Mouse (Mus musculus) gastrocnemius, adult 2 months (tissue): ENCODE data around the gene Copz1. TPM values are rescaled to one million over a fixed set of nuclear protein-coding genes. Genes with fewer than 3 reads are reported as not detected.

ENCODE experiments used
- DNase-seq: peaks from one replicate; pipeline ENCODE4 v3.0.0; 2022
- H3K27ac ChIP-seq: fragments of 200-600 bp; 2 replicates; pipeline ENCODE4 v1.8.1; 2022; ENCODE audit warnings: mild to moderate bottlenecking
- H3K4me3 ChIP-seq: fragments of 200-600 bp; 2 replicates; pipeline ENCODE4 v1.8.1; 2022; ENCODE audit warnings: mild to moderate bottlenecking, moderate library complexity
- CTCF ChIP-seq: fragments of 200-600 bp; IDR thresholded peaks from 2 replicates; pipeline ENCODE4 v1.8.1; 2022; ENCODE audit warnings: antibody characterized with exemption, mild to moderate bottlenecking, moderate library complexity
- intact Hi-C: fragments of 180-260 bp; cut with DNase I; formaldehyde crosslinking; loops from one replicate; pipeline ENCODE4 v1.15.1; 2025
- microRNA-seq: library from miRNA; unstranded; fragments of <30 nt; microRNA quantifications from one replicate; pipeline ENCODE4 v1.2.0, GENCODE M21; 2021
- total RNA-seq, 2 experiments: library from RNA; stranded (reverse); gene quantifications; 2 replicates each; pipeline ENCODE4 v1.2.3; 2021

Copz1 gene
- total RNA-seq, 2 experiments from 2014 or later: 38.5 to 41.4 TPM

GRCm38 (mm10) chr15:103341547-103341946 lies 69.0 kb downstream of the Copz1 start:
- no peak for TF ChIP-seq CTCF
- no peak for DNase-seq
- H3K27ac ChIP-seq: no peak overlapping the region
- H3K4me3 ChIP-seq: no peak overlapping the region
- intact Hi-C loops: no loop called here

DNA sequence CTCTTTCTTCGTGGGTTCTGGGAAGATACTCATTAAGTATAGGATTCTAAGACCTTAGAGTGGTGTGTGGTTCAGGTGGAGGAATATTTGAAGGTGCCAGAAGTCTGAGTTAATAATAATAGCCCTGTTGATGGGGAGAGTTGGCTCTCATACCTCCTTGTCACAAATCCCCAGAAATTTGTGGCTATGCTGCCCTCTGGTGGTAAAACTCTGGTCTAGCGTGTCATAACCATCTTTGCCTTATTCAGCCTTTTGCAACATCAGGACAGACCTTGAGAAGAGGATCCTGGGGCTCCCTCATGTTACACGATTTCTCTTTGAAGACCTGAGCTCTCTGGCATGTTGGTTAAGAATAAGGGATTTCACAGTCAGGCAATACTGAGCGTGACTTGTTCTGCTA lies 69.9 kb downstream of the Copz1 start:
- DNase-seq: peak; percentile 80
- H3K27ac ChIP-seq: no peak overlapping the region

DNA sequence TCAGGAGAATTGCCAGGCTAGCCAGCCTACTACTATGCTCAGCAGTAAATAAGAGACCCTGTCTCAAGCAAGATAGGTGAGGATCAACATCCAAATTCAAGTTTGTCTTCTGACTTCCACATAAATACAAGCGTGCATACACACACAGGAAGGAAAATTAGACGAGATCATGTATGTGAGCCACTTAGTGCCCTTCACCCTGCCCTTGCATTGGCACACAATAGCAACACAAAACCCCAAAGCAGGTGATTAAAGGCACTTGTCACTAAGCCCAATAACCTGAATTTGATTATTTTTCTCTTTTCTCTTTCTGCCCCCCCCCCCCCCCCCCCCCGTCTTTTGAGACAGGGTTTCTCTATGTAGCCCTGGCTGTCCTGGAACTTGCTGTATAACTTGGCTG lies 70.5 kb downstream of the Copz1 start:
- no peak for DNase-seq
- no peak overlapping the region for H3K4me3 ChIP-seq
- intact Hi-C loops: no loop called here
- no peak overlapping the region for H3K27ac ChIP-seq
- no peak for TF ChIP-seq CTCF

More for the DNA sequence above, 69.9 kb downstream of the Copz1 start:
- H3K4me3 ChIP-seq: no peak overlapping the region
- intact Hi-C loops: no loop called here
- peak; percentile 84 for TF ChIP-seq CTCF

DNA sequence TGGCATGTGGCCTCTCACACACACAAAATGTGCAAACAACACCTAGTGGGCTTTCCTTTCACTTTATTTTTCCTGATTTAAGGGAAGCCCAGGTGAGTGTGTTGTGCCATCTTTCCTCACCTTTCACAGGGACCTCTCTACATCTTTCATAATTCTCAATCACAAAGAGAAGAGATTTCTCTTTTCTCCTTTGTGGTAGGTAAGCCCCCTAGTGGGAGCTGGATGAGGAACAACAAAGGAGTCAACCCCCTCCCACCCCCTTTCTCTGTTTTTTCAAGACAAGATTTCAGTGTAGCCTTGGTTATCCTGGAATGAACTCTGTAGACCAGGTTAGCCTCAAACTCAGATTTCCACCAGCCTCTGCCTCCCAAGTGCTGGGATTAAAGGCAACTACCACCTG lies 71.0 kb downstream of the Copz1 start:
- no peak for TF ChIP-seq CTCF
- no peak overlapping the region for H3K27ac ChIP-seq
- intact Hi-C loops: no loop called here
- no peak overlapping the region for H3K4me3 ChIP-seq
- no peak for DNase-seq

- Histone ChIP-seq H3K27ac (no peak overlapping the region), H3K4me3 (no peak overlapping the region)
- intact Hi-C loops: no loop called here
- DNase-seq: no peak
- no peak for TF ChIP-seq CTCF
Observed at GRCm38 (mm10) chr15:103345789-103346188, 73.3 kb downstream of the Copz1 start.

GRCm38 (mm10) chr15:103347275-103347684 lies 74.8 kb downstream of the Copz1 start:
- Histone ChIP-seq H3K27ac (no peak overlapping the region), H3K4me3 (no peak overlapping the region)
- peak; percentile 83 for DNase-seq
- peak; percentile 63 for TF ChIP-seq CTCF
- intact Hi-C loops: loop anchor here (1.0 kb wide), 1 partner anchor 41 kb away; no protein-coding TSS in a partner anchor

Small RNA genes within 50 kb of the gene (microRNA-seq; reads per million reads assigned to microRNA genes)
- 98.3 reads per million, percentile 43 among the genes with 10 or more reads in this experiment for gene Mir148b

Other genes with a start within 250 kb of the Copz1 start
- 10 to 100 TPM; 10.8 to 12.7 TPM for gene Smug1, start 105.6 kb upstream of the Copz1 start, total RNA-seq
- gene Cbx5, start 32.9 kb upstream of the Copz1 start, total RNA-seq: 10 to 100 TPM; 24.4 to 36.6 TPM
- gene Hnrnpa1, start 32.3 kb upstream of the Copz1 start, total RNA-seq: 10 to 100 TPM; 93.9 to 98.7 TPM
- not detected for gene Nfe2, start 14.3 kb upstream of the Copz1 start, total RNA-seq
- not detected for gene Gpr84, start 37.9 kb downstream of the Copz1 start, total RNA-seq
- gene Zfp385a, start 67.4 kb downstream of the Copz1 start, total RNA-seq: 10 to 100 TPM in 1 of 2 experiments, 1 to 10 TPM in 1; 8.0 to 13.0 TPM
- gene Itga5, start 94.0 kb downstream of the Copz1 start, total RNA-seq: 1 to 10 TPM; 5.0 to 10.0 TPM
- gene Gtsf1, start 157.8 kb downstream of the Copz1 start, total RNA-seq: not detected
- gene Gtsf2, start 175.8 kb downstream of the Copz1 start, total RNA-seq: not detected
- gene Nckap1l, start 181.1 kb downstream of the Copz1 start, total RNA-seq: under 1 TPM; 0.79 to 0.98 TPM
- under 1 TPM; 0.42 to 0.51 TPM for gene Pde1b, start 230.3 kb downstream of the Copz1 start, total RNA-seq